Mouse (Mus musculus): ENCODE results near the gene Slc22a29.

DNA sequence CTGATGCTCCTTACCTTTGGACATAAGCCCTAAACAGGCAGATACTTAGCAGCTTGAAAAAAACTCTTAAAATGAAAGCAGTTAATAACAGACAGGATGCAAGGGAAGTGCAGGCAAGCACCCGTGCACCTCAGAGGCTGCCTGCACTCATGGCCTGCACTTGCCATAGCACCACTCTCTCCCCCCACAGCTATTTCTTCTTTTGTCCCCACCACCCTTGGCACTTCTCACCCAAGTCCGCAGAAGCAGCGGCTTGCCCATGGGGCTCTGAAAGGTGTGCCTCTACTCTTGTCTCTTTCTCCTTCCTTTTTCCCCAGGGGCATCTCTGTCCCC is 34.0 kb upstream of the Slc22a29 start:
- TF ChIP-seq CTCF (IDR thresholded peaks at IDR 0.05; ENCODE audit: low read depth, low read length) (no peak), GATA1 (IDR thresholded peaks at IDR 0.05; ENCODE audit: borderline replicate concordance, low read length) (no peak), TAL1 (conservative IDR thresholded peaks at IDR 0.05; ENCODE audit: low read depth, low read length) (no peak), POLR2AphosphoS5 (IDR thresholded peaks at IDR 0.05; ENCODE audit: insufficient replicate concordance, low read depth, low read length) (no peak), GATA2 (IDR thresholded peaks at IDR 0.05; ENCODE audit: borderline replicate concordance, low read depth, low read length) (no peak)
